In the genomic region with DNA sequence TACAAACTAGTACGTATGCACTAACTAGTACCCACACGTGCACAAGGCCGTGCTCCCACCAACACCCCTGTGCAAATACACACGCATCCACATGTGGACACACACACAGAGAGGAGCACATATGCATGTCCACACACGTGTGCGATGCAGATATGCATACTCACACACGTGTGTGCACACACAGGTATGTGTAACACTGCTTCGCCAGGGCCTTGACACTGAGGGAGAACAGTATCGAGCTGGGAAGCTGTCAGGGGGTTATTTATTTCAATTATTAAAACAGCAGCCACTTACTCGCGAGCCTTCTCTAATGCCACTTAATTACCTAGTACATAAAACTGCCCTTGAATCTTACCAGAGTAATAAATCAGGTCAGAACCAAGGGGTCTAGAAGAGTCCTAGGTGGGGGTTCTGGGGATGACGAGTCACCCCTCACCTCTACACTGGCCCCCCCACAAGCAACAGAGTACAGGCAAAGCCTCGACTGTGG, we compare ENCODE assay signal across 14 mouse cellular contexts. TPM values are rescaled to one million over a fixed set of nuclear protein-coding genes. Genes with fewer than 3 reads are reported as not detected.
DNase-seq lines count a peak whose midpoint lies in the region; ATAC-seq lines count a peak whose summit lies in the region.
"Had no signal": no experiment of that assay in that cellular context is flagged by ENCODE, and none has a peak within 500 bp of the region (broad histone marks: within the 10 kb centered on the region; RNA-seq: fewer than 3 reads in every experiment).

No protein-coding gene starts in this region.

- peak overlapping the region; percentile 34 for H3K4me2 ChIP-seq in forebrain, embryonic 14.5 days (ENCODE audit: low read length)
- H3K4me2 ChIP-seq in neural tube, embryonic 11.5 days (ENCODE audit: low read depth): peak overlapping the region; percentile 26

- 50% methylated on average over 13 of the region's 13 CpGs for WGBS in forebrain, embryonic 14.5 days
- 59% methylated on average over 13 of the region's 13 CpGs for WGBS in limb, embryonic 10.5 days
- WGBS in neural tube, embryonic 11.5 days: 48% methylated on average over 13 of the region's 13 CpGs

- H3K4me3 ChIP-seq in forebrain, embryonic 14.5 days (ENCODE audit: low read depth, low read length): no peak overlapping the region
- peak overlapping the region; percentile 17; the same call in 1 of the 2 replicates for H3K4me3 ChIP-seq in limb, embryonic 10.5 days
- H3K4me3 ChIP-seq in neural tube, embryonic 11.5 days (ENCODE audit: low read depth, low read length): no peak overlapping the region

- H3K9me3 ChIP-seq in forebrain, embryonic 14.5 days (replicated peaks; ENCODE audit: control insufficient read depth, low read length): no peaks in the 10 kb centered on the region
- H3K9me3 ChIP-seq in limb, embryonic 10.5 days (replicated peaks): no peaks in the 10 kb centered on the region
- no peaks in the 10 kb centered on the region for H3K9me3 ChIP-seq in neural tube, embryonic 11.5 days (ENCODE audit: control insufficient read depth, low read length)

- no peak for ATAC-seq in forebrain, embryonic 14.5 days
- peak; percentile 10; the same call in 1 of the 2 replicates for ATAC-seq in neural tube, embryonic 11.5 days (ENCODE audit: insufficient read depth, low FRiP score, low TSS enrichment)
- ATAC-seq: inflammation-experienced regulatory T-cells, adult 6 months had no signal

- peaks cover 68% of the 10 kb centered on the region for H3K4me1 ChIP-seq in forebrain, embryonic 14.5 days (ENCODE audit: control insufficient read depth, insufficient read depth, low read length)
- H3K4me1 ChIP-seq in limb, embryonic 10.5 days: peaks cover 80% of the 10 kb centered on the region
- peaks cover 81% of the 10 kb centered on the region for H3K4me1 ChIP-seq in neural tube, embryonic 11.5 days (ENCODE audit: control insufficient read depth, insufficient read depth, low read length)

- no peaks in the 10 kb centered on the region for H3K36me3 ChIP-seq in forebrain, embryonic 14.5 days (ENCODE audit: control insufficient read depth, insufficient read depth, low read length)
- no peaks in the 10 kb centered on the region for H3K36me3 ChIP-seq in limb, embryonic 10.5 days
- no peaks in the 10 kb centered on the region for H3K36me3 ChIP-seq in neural tube, embryonic 11.5 days (ENCODE audit: control insufficient read depth, insufficient read depth, low read length)

- DNase-seq in embryo, embryonic 10.5 days (ENCODE audit: low spot score): peak; percentile 45
- no peak for DNase-seq in embryo, embryonic 10 days (ENCODE audit: low spot score)
- no peak for DNase-seq in forebrain, embryonic 14.5 days (ENCODE audit: low spot score)
- no peak for DNase-seq in limb, embryonic 10.5 days (ENCODE audit: low spot score)
- DNase-seq in neural tube, embryonic 11.5 days (ENCODE audit: low spot score): no peak
- no peak for DNase-seq in adrenal gland, postnatal 4 days (ENCODE audit: low spot score in 2 of 2)
- DNase-seq in adrenal gland, postnatal 25 days: no peak
- DNase-seq in natural killer cell, adult 2 months (ENCODE audit: low spot score in 2 of 2): no peak
- DNase-seq: gastrocnemius, postnatal 10 days; liver; lung, postnatal 10 days; spleen, adult 18-20 months; thymus, adult 18-20 months had no signal

- H3K27ac ChIP-seq in forebrain, embryonic 14.5 days (ENCODE audit: low read depth, low read length): peak overlapping the region; percentile 87
- H3K27ac ChIP-seq in limb, embryonic 10.5 days: peak overlapping the region; percentile 76
- peak overlapping the region; percentile 96 for H3K27ac ChIP-seq in neural tube, embryonic 11.5 days (ENCODE audit: low read depth, low read length)

- peak overlapping the region; percentile 52 for H3K9ac ChIP-seq in forebrain, embryonic 14.5 days (ENCODE audit: low read length)
- H3K9ac ChIP-seq in neural tube, embryonic 11.5 days (ENCODE audit: low read length): peak overlapping the region; percentile 47

- H3K27me3 ChIP-seq in forebrain, embryonic 14.5 days (replicated peaks; ENCODE audit: control insufficient read depth, insufficient read depth, low read length): no peaks in the 10 kb centered on the region
- peaks cover 94% of the 10 kb centered on the region for H3K27me3 ChIP-seq in limb, embryonic 10.5 days (ENCODE audit: low read depth, poor library complexity, severe bottlenecking)
- H3K27me3 ChIP-seq in neural tube, embryonic 11.5 days (ENCODE audit: control insufficient read depth, insufficient read depth, low read length): no peaks in the 10 kb centered on the region

RNA-seq across cellular contexts. Expression of gene Ccdc85c, which starts 34.8 kb away (rescaled TPM):
- polyA plus RNA-seq in forebrain, embryonic 14.5 days (2014; fragmentation: Nextera tagmentation; extraction: Ambion mirVana): 13.6 and 14.5 TPM in 2 replicates
- polyA plus RNA-seq in limb, embryonic 10.5 days (2016; fragmentation: Nextera tagmentation; extraction: Ambion mirVana): 5.4 and 6.2 TPM in 2 replicates
- polyA plus RNA-seq in neural tube, embryonic 11.5 days (2014; fragmentation: Nextera tagmentation; extraction: Ambion mirVana): 18.9 and 20.3 TPM in 2 replicates
- 10 to 100 TPM; 29.6 to 29.9 TPM for total RNA-seq in adrenal gland, postnatal 4 days (2021)
- 19.4 and 19.9 TPM in 2 replicates for total RNA-seq in adrenal gland, postnatal 25 days (2021)
